Mouse (Mus musculus): Measurements from ENCODE around the gene Tmem177.

The Tmem177 gene

GRCm38 (mm10) chr1:119912953-119913814, at the start of gene Tmem177:
TSS of gene Tmem177 (minus strand) at chr1:119913208.
- DNase-seq (ENCODE audit: low spot score in 2 of 2): peak; percentile 93 to 99

- no peak for DNase-seq (ENCODE audit: low spot score in 2 of 2)
These were observed 46.9 kb upstream of the Tmem177 start for GRCm38 (mm10) chr1:119959920-119960319.

- no peak for DNase-seq (ENCODE audit: low spot score in 2 of 2)
These were observed 46.5 kb upstream of the Tmem177 start for GRCm38 (mm10) chr1:119959464-119959863.

- DNase-seq (ENCODE audit: low spot score in 2 of 2): no peak
These were observed 44.8 kb upstream of the Tmem177 start for GRCm38 (mm10) chr1:119957716-119958222.

- no peak for DNase-seq (ENCODE audit: low spot score in 2 of 2)
These were observed 41.7 kb upstream of the Tmem177 start for GRCm38 (mm10) chr1:119954680-119955079.

- DNase-seq (ENCODE audit: low spot score in 2 of 2): no peak
These were observed 40.4 kb upstream of the Tmem177 start for GRCm38 (mm10) chr1:119953456-119953855.

- no peak for DNase-seq (ENCODE audit: low spot score in 2 of 2)
These were observed 37.1 kb upstream of the Tmem177 start for GRCm38 (mm10) chr1:119950086-119950485.

GRCm38 (mm10) chr1:119936861-119937260, 23.9 kb upstream of the Tmem177 start:
- DNase-seq (ENCODE audit: low spot score in 2 of 2): no peak

GRCm38 (mm10) chr1:119931421-119932150, 18.6 kb upstream of the Tmem177 start:
- DNase-seq (ENCODE audit: low spot score in 2 of 2): no peak

GRCm38 (mm10) chr1:119929715-119930114, 16.7 kb upstream of the Tmem177 start:
- DNase-seq (ENCODE audit: low spot score in 2 of 2): no peak

- no peak for DNase-seq (ENCODE audit: low spot score in 2 of 2)
These were observed 6.3 kb upstream of the Tmem177 start for GRCm38 (mm10) chr1:119919299-119919698.

GRCm38 (mm10) chr1:119916823-119917371, 3.9 kb upstream of the Tmem177 start:
- no peak for DNase-seq (ENCODE audit: low spot score in 2 of 2)

GRCm38 (mm10) chr1:119907206-119907748, 5.7 kb downstream of the Tmem177 start:
- no peak for DNase-seq (ENCODE audit: low spot score in 2 of 2)

GRCm38 (mm10) chr1:119903231-119903620, 9.8 kb downstream of the Tmem177 start:
- no peak for DNase-seq (ENCODE audit: low spot score in 2 of 2)

GRCm38 (mm10) chr1:119902551-119903230, 10.3 kb downstream of the Tmem177 start:
- no peak for DNase-seq (ENCODE audit: low spot score in 2 of 2)

GRCm38 (mm10) chr1:119899195-119900123, 13.5 kb downstream of the Tmem177 start:
- DNase-seq (ENCODE audit: low spot score in 2 of 2): no peak

- peak; percentile 24 to 45 for DNase-seq (ENCODE audit: low spot score in 2 of 2)
These were observed 18.1 kb downstream of the Tmem177 start for GRCm38 (mm10) chr1:119894936-119895335.

GRCm38 (mm10) chr1:119893600-119893999, 19.4 kb downstream of the Tmem177 start:
- DNase-seq (ENCODE audit: low spot score in 2 of 2): no peak

- no peak for DNase-seq (ENCODE audit: low spot score in 2 of 2)
These were observed 20.1 kb downstream of the Tmem177 start for GRCm38 (mm10) chr1:119892933-119893332.

GRCm38 (mm10) chr1:119891865-119892264, 21.1 kb downstream of the Tmem177 start:
- DNase-seq (ENCODE audit: low spot score in 2 of 2): no peak

Measured in urinary bladder, adult 18-20 months (tissue).